ENCODE assay signal across 18 mouse cellular contexts in genomic region chr15:31292627-31293026, GRCm38 (mm10).
DNase-seq lines count a peak whose midpoint lies in the region; ATAC-seq and TF ChIP-seq lines count a peak whose summit lies in the region.
"Had no signal": no experiment of that assay in that cellular context is flagged by ENCODE, and none has a peak within 500 bp of the region (broad histone marks: within the 10 kb centered on the region; RNA-seq: fewer than 3 reads in every experiment).

No protein-coding gene starts in this region.

- WGBS in kidney, embryonic 14.5 days: 17% methylated on average over 3 of the region's 3 CpGs
- WGBS in embryonic facial prominence, embryonic 12.5 days: 17% methylated on average over 3 of the region's 3 CpGs
- WGBS in hindbrain, embryonic 12.5 days: 32% methylated on average over 3 of the region's 3 CpGs

- H3K36me3 ChIP-seq in kidney, embryonic 14.5 days (ENCODE audit: control insufficient read depth, insufficient read depth, low read length): no peaks in the 10 kb centered on the region
- H3K36me3 ChIP-seq in embryonic facial prominence, embryonic 12.5 days: no peaks in the 10 kb centered on the region
- H3K36me3 ChIP-seq in hindbrain, embryonic 12.5 days: no peaks in the 10 kb centered on the region
- H3K36me3 ChIP-seq: forebrain, embryonic 15.5 days; hindbrain, embryonic 10.5 days had no signal

- peak; percentile 58 for ATAC-seq in kidney, embryonic 14.5 days (ENCODE audit: low FRiP score, low TSS enrichment)
- peak; percentile 25 for ATAC-seq in Patski
- peak; percentile 43; the same call in 1 of the 2 replicates for ATAC-seq in embryonic facial prominence, embryonic 12.5 days (ENCODE audit: insufficient number of reproducible peaks, insufficient read depth, low FRiP score, low TSS enrichment)
- ATAC-seq in hindbrain, embryonic 12.5 days (ENCODE audit: low FRiP score): no peak
- ATAC-seq: forebrain, embryonic 15.5 days had no signal

- CTCF ChIA-PET in Patski (lab: Charles Lee): interaction anchor here (1.3 kb wide), 2 partner anchors 9 to 15 kb away, joined by 3 read pairs; no protein-coding TSS in a partner anchor

- peaks cover 22% of the 10 kb centered on the region for H3K27me3 ChIP-seq in kidney, embryonic 14.5 days (ENCODE audit: control insufficient read depth, insufficient read depth, low read length)
- no peaks in the 10 kb centered on the region for H3K27me3 ChIP-seq in Patski
- peaks cover 26% of the 10 kb centered on the region for H3K27me3 ChIP-seq in embryonic facial prominence, embryonic 12.5 days
- H3K27me3 ChIP-seq in hindbrain, embryonic 12.5 days: peaks cover 16% of the 10 kb centered on the region

- H3K9ac ChIP-seq in kidney, embryonic 14.5 days (ENCODE audit: low read depth, low read length): no peak overlapping the region
- no peak overlapping the region for H3K9ac ChIP-seq in embryonic facial prominence, embryonic 12.5 days
- no peak overlapping the region for H3K9ac ChIP-seq in hindbrain, embryonic 12.5 days
- H3K9ac ChIP-seq: forebrain, embryonic 15.5 days had no signal

- H3K27ac ChIP-seq in kidney, embryonic 14.5 days (ENCODE audit: low read depth, low read length): no peak overlapping the region
- H3K27ac ChIP-seq in embryonic facial prominence, embryonic 12.5 days: no peak overlapping the region
- no peak overlapping the region for H3K27ac ChIP-seq in hindbrain, embryonic 12.5 days
- H3K27ac ChIP-seq: forebrain, embryonic 15.5 days; hindbrain, embryonic 10.5 days had no signal

- H3K4me2 ChIP-seq in kidney, embryonic 14.5 days (replicated peaks; ENCODE audit: low read depth, low read length): no peak overlapping the region
- H3K4me2 ChIP-seq in embryonic facial prominence, embryonic 12.5 days (replicated peaks): no peak overlapping the region
- no peak overlapping the region for H3K4me2 ChIP-seq in hindbrain, embryonic 12.5 days (replicated peaks)
- H3K4me2 ChIP-seq: forebrain, embryonic 15.5 days had no signal

- H3K9me3 ChIP-seq in kidney, embryonic 14.5 days (ENCODE audit: control insufficient read depth, low read length): no peaks in the 10 kb centered on the region
- H3K9me3 ChIP-seq in embryonic facial prominence, embryonic 12.5 days: no peaks in the 10 kb centered on the region
- H3K9me3 ChIP-seq in hindbrain, embryonic 12.5 days (replicated peaks): no peaks in the 10 kb centered on the region
- H3K9me3 ChIP-seq: forebrain, embryonic 15.5 days; hindbrain, embryonic 10.5 days had no signal

- no peak for TF ChIP-seq CTCF in Patski (IDR thresholded peaks at IDR 0.05)

- no peak for DNase-seq in kidney, postnatal 10 days
- DNase-seq in Patski (ENCODE audit: low read depth, low spot score): no peak
- peak; percentile 25 for DNase-seq in heart, postnatal 4 days
- no peak for DNase-seq in adrenal gland, adult 8-10 months
- no peak for DNase-seq in T-cell, adult 2 months (ENCODE audit: low spot score)
- DNase-seq: adrenal gland, postnatal 10 days; cerebellum, adult 8-10 months; gastrocnemius, postnatal 10 days; kidney, adult 18-20 months; lung, adult 18-20 months; retina, postnatal 1 day; spleen, adult 18-20 months; thymus, postnatal 4 days had no signal

- POLR2A ChIA-PET in Patski (lab: Charles Lee): no interaction called here

- H3K4me3 ChIP-seq in kidney, embryonic 14.5 days (ENCODE audit: low read length): no peak overlapping the region
- no peak overlapping the region for H3K4me3 ChIP-seq in embryonic facial prominence, embryonic 12.5 days
- no peak overlapping the region for H3K4me3 ChIP-seq in hindbrain, embryonic 12.5 days
- H3K4me3 ChIP-seq: forebrain, embryonic 15.5 days; hindbrain, embryonic 10.5 days had no signal

- peaks cover 20% of the 10 kb centered on the region; the same call in 1 of the 2 replicates for H3K4me1 ChIP-seq in kidney, embryonic 14.5 days (ENCODE audit: control insufficient read depth, insufficient read depth, low read length)
- H3K4me1 ChIP-seq in embryonic facial prominence, embryonic 12.5 days: peaks cover 15% of the 10 kb centered on the region
- H3K4me1 ChIP-seq in hindbrain, embryonic 12.5 days: peaks cover 14% of the 10 kb centered on the region

- in situ Hi-C loops in Patski (cut with MboI; ENCODE audit: low pct_unique_long_range_greater_than_20kb): no loop called here
